Mouse (Mus musculus): ENCODE data around the gene Smbd1. TPM values are rescaled to one million over a fixed set of nuclear protein-coding genes. Genes with fewer than 3 reads are reported as not detected.

Smbd1 gene
- polyA plus RNA-seq, 1 experiment from 2014 or later, result not detected

DNA sequence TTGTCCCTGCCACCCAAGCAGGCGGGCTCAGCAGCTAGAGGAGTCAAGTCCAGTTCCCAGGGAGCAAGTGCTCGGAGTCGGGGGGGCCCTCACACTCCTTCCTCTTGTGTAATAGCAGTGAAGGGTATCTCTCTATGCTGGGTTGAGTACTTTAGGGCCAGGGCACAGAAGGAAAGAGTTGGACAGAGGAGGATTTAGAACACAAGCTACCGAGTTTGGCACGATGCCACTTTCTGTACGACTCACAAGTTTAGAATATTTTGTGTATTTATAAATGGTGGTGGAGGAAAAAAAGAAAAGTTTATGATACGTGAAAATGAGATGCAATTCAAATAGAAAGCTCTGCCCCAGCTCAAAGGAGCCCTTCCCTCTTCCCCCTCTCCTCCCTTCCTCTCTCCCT is 5.1 kb downstream of the Smbd1 start:
- Histone ChIP-seq H3K36me3 (no peaks in the 10 kb centered on the region), H3K27ac (no peak overlapping the region), H3K4me3 (no peak overlapping the region), H3K27me3 (ENCODE audit: insufficient read depth, poor library complexity, severe bottlenecking) (no peaks in the 10 kb centered on the region), H3K4me1 (peaks cover 42% of the 10 kb centered on the region), H3K9me3 (no peaks in the 10 kb centered on the region)
- 82% methylated on average over 7 of the region's 7 CpGs for WGBS
- no peak for DNase-seq (ENCODE audit: low spot score)

DNA sequence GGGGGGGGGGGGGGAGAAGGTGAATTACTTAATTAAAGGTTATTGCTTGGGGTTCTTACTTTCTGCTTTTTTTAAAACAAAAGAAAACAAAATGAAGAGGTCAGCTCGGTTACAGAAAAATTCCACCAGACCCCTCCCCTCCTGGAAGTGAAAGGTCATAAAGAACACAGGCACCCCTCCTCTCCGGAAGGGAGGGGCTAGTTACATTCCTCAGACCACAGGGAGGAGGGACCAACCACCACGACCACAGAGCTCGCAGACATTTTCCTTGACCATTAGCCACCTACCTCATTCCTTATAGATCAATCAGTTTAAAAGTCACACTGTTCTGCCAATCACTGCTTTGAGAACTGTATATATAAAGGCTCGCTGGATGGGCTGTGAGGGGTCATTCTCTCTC is 6.4 kb downstream of the Smbd1 start:
- Histone ChIP-seq H3K27me3 (ENCODE audit: insufficient read depth, poor library complexity, severe bottlenecking) (no peaks in the 10 kb centered on the region), H3K4me1 (peaks cover 42% of the 10 kb centered on the region), H3K4me3 (no peak overlapping the region), H3K36me3 (no peaks in the 10 kb centered on the region), H3K27ac (no peak overlapping the region), H3K9me3 (no peaks in the 10 kb centered on the region)
- DNase-seq (ENCODE audit: low spot score), result no peak
- WGBS, result 41% methylated on average over 5 of the region's 5 CpGs

DNA sequence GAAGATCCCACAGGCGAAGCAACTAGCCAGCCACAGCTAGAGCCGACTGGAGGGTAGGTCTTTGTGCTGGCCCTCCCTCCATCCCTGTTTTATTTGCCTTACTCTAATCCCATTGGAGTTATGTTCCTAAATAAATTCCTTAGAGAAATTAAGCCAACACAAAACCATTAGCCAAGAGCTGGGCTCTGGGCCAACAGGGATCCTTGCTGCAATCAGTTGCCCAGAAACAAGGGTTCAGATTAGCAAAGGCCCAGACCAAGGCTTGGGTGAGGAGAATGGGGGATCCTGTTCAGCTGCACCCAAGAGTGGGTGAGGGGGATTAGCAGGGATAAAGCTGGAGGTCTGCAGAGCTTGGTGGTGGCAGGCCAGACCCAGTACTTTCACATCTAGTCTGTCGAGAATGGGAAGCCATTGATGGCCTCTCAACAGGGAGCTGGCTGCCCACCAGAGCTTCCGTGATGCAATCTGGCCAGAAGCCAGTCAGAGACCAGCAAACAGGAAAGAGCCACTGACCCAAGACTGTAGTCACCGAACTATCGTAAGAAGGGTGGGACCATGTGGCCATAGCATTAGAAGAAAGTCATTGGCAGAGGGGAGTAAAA is 6.9 kb downstream of the Smbd1 start:
- Histone ChIP-seq H3K27me3 (ENCODE audit: insufficient read depth, poor library complexity, severe bottlenecking) (no peaks in the 10 kb centered on the region), H3K9me3 (no peaks in the 10 kb centered on the region), H3K4me1 (peaks cover 48% of the 10 kb centered on the region), H3K27ac (no peak overlapping the region), H3K36me3 (no peaks in the 10 kb centered on the region), H3K4me3 (no peak overlapping the region)
- WGBS, result 69% methylated on average over 6 of the region's 6 CpGs
- DNase-seq (ENCODE audit: low spot score), result no peak

DNA sequence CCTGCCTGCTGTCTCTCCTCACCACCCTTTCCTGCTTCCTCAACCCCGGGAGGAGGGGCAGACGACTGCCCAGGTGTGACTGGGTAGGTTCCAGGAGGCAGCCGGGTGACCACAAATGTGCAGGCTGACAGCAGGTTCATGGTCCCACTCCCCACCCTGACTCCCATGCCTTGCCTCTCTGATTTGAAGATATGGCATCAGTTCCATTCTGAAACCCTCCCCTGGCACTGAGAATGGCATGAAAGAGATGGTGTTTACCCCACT is 12.9 kb downstream of the Smbd1 start, which contains the start of gene Muc20:
Gene Muc20 (minus strand): TSS at position 10 of the 264 bp plus-strand sequence.
- H3K27ac ChIP-seq, result no peak within 1 kb of the TSS
- WGBS, result 82% methylated on average over 3 of the region's 3 CpGs
- no peak for DNase-seq (ENCODE audit: low spot score)
- H3K4me1 ChIP-seq, result peaks cover 17% of the 10 kb centered on the region
- H3K36me3 ChIP-seq, result no peaks in the 10 kb centered on the region
- no peak within 1 kb of the TSS for H3K4me3 ChIP-seq
- H3K9me3 ChIP-seq, result no peaks in the 10 kb centered on the region
- no peaks in the 10 kb centered on the region for H3K27me3 ChIP-seq (ENCODE audit: insufficient read depth, poor library complexity, severe bottlenecking)

DNA sequence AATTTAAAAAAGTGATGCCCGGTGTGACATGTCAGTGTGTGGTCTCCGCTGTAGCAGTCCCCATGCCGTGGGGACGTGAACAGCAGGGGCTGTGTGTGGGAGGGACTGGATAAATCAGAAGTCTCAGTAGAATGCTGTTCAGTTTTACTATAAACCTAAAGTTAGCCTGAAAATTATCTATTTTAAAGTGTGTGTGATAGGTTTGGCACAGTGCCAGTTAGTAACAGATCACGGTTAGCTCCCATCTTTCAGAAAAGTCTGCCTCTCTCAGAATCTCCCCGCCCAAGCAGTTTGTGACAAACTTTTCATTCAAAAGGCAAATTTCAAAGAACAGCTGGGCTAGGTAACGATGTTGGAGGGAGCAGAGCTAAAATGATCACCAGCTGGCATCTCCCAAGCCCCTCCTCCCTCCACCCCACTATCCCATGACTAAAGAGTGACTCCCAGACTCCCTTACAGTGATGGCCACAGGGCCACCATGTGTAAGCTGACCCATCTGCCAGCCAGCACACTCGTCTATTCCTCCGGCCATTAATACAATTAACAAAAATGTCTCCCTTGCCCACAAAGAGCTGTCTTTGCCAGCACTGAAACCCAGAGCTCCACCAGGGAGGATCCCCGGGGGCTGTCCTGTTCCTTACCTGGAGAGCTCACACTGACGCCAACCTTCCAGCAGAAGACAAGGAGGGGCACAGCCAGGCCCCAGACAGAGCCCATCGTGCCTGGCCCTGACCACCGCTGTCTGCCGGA is 13.4 kb downstream of the Smbd1 start:
- no peak overlapping the region for H3K27ac ChIP-seq
- no peaks in the 10 kb centered on the region for H3K36me3 ChIP-seq
- WGBS, result 76% methylated on average over 14 of the region's 14 CpGs
- H3K9me3 ChIP-seq, result no peaks in the 10 kb centered on the region
- no peaks in the 10 kb centered on the region for H3K27me3 ChIP-seq (ENCODE audit: insufficient read depth, poor library complexity, severe bottlenecking)
- no peak overlapping the region for H3K4me3 ChIP-seq
- peaks cover 17% of the 10 kb centered on the region for H3K4me1 ChIP-seq
- no peak for DNase-seq (ENCODE audit: low spot score)

DNA sequence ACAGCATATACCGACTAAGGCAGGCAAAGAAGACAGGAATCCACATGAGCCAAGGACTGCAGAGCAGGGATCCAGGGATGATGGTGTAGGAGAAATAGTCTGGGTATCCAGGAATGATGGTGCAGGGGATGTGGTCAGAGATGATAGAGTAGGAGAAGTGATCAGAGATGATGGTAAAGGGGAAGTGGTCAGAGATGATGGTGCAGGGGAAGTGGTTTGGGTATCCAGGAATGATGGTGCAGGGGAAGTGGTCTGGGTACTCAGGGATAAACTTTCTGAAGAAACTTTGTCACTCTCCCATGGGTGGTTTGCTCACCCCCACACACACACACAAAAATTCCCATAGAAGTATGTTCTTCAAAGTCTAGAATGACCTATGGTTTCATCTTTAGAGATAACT is 15.1 kb downstream of the Smbd1 start:
- Histone ChIP-seq H3K27ac (no peak overlapping the region), H3K4me3 (no peak overlapping the region), H3K4me1 (peaks cover 17% of the 10 kb centered on the region), H3K36me3 (no peaks in the 10 kb centered on the region), H3K9me3 (no peaks in the 10 kb centered on the region), H3K27me3 (ENCODE audit: insufficient read depth, poor library complexity, severe bottlenecking) (no peaks in the 10 kb centered on the region)
- 88% methylated on average over 1 of the region's 1 CpGs for WGBS
- DNase-seq (ENCODE audit: low spot score), result no peak

DNA sequence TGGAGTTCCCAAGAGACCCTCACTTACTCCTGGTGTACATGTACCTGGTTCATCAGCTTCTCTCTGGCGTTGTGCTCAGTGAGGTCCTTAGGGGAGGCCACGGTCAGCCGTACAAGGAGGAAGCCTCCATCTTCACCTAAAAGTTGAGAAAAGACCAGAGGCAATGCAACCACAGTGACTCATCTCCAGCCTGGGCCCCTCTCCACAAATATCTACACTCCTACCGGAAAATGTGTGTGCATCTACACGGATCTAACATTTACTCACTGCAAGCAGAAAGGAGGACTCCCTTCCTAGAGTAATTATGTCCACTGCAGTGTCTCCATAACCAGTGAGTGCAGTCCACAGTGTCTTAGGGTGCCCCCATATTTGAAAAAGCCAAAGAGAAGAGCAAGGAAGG is 20.2 kb downstream of the Smbd1 start:
- no peaks in the 10 kb centered on the region for H3K27me3 ChIP-seq (ENCODE audit: insufficient read depth, poor library complexity, severe bottlenecking)
- peaks cover 9% of the 10 kb centered on the region for H3K4me1 ChIP-seq
- DNase-seq (ENCODE audit: low spot score), result no peak
- H3K4me3 ChIP-seq, result no peak overlapping the region
- WGBS, result 85% methylated on average over 5 of the region's 5 CpGs
- H3K27ac ChIP-seq, result no peak overlapping the region
- H3K36me3 ChIP-seq, result no peaks in the 10 kb centered on the region
- H3K9me3 ChIP-seq, result peaks cover 4% of the 10 kb centered on the region

DNA sequence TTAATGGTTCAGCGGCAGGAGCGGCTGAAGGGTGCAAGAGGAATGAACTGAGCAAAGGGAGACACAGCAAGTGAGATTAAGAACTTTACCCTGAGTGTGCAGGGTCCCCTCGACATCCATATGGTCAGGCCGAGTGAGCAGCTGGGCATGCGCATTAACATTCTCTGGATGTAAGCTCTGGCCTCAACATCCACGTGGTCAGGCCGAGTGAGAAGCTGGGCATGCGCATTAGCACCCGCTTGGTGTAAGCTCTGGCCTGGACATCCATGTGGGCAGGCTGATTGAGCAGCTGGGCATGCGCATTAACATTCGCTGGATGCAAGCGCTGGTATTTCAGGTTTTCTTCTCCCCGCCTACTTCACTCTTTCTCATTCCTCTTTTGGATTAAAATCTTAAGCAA is 25.4 kb downstream of the Smbd1 start:
- Histone ChIP-seq H3K9me3 (peaks cover 4% of the 10 kb centered on the region), H3K4me1 (no peaks in the 10 kb centered on the region), H3K36me3 (no peaks in the 10 kb centered on the region), H3K27me3 (ENCODE audit: insufficient read depth, poor library complexity, severe bottlenecking) (no peaks in the 10 kb centered on the region), H3K4me3 (no peak overlapping the region), H3K27ac (no peak overlapping the region)
- 81% methylated on average over 13 of the region's 13 CpGs for WGBS
- no peak for DNase-seq (ENCODE audit: low spot score)

DNA sequence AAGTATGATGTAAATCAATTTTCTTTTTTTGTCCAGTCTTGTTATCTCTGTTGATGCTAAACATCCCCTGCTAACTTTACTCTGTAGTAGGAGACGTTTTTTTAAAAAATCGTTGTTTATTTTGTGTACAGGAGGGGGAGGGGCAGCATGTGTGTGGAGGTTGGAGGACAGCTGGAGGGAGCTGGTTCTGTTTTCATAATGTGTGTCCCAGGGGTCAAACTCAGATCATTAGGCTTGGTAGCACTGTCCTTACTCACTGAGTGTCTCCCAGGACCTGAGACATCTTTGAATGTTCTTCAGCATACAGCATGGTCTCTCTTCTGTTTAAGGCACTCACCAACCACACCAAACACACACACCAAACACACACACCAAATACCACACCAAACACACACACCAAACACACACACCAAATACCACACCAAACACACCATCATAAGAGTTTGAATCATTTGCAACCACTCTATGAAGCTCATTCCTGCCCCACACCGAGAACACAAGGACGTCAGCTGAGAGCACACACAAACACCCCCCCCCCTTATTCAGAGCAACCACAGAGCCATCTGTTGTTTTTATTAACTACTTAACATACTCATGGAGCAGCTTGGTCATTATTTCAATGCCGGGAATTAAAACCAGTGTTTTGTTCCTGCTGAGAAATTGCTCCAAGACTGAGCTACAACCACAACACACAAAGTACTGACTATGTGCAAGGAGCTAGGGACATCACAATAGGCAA is 26.8 kb downstream of the Smbd1 start:
- H3K27me3 ChIP-seq (ENCODE audit: insufficient read depth, poor library complexity, severe bottlenecking), result no peaks in the 10 kb centered on the region
- no peak for DNase-seq (ENCODE audit: low spot score)
- 67% methylated on average over 5 of the region's 5 CpGs for WGBS

DNA sequence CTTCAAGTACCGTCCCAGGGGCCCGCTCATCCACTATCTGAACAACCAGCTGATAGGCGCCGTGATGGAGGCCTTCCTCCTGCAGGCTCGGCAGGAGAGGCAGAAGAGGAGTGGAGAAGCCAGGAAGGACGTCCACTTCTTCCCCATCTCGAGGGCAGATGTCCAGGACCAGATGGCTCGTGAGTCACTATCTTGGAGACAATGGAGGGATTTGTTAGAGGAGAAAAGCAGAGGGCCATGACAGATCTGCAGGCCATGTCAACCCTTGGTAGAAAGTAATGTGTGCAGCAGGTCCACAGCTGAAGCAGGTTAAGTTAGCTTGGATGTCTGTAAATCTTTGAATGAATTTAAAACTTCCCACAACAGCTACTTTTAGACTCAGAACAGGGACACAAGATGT is 31.3 kb downstream of the Smbd1 start:
- Histone ChIP-seq H3K27ac (no peak overlapping the region), H3K27me3 (ENCODE audit: insufficient read depth, poor library complexity, severe bottlenecking) (0 out of 2 replicates have a peak, but pooled peaks cover 14% of the 10 kb centered on the region), H3K4me1 (peaks cover 6% of the 10 kb centered on the region), H3K36me3 (no peaks in the 10 kb centered on the region), H3K4me3 (no peak overlapping the region), H3K9me3 (no peaks in the 10 kb centered on the region)
- no peak for DNase-seq (ENCODE audit: low spot score)
- WGBS, result 15% methylated on average over 8 of the region's 8 CpGs

More for the DNA sequence above, 26.8 kb downstream of the Smbd1 start:
- H3K36me3 ChIP-seq, result no peaks in the 10 kb centered on the region
- H3K4me3 ChIP-seq, result no peak overlapping the region
- H3K9me3 ChIP-seq, result peaks cover 2% of the 10 kb centered on the region
- no peak overlapping the region for H3K27ac ChIP-seq
- H3K4me1 ChIP-seq, result peaks cover 5% of the 10 kb centered on the region

DNA sequence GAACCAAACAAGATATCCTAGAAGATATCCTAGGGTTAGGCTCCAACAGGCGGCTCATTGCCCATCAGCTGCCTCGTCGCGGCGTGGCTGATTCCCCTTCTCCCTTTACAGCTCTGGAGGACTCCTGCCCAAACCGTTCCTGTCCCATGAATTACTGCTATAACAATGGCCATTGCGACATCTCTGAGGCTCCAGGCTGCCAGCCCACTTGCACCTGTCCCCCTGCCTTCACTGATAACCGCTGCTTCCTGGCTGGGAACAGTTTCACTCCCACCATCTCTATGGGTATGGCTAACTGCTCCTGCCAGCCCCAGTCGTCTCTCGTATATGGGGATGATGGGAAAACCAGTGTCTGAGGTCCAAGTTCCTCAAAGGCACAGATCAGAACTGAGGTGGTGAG is 33.6 kb downstream of the Smbd1 start:
- no peak for DNase-seq (ENCODE audit: low spot score)
- WGBS, result 73% methylated on average over 10 of the region's 10 CpGs
- Histone ChIP-seq H3K9me3 (no peaks in the 10 kb centered on the region), H3K36me3 (no peaks in the 10 kb centered on the region), H3K27me3 (ENCODE audit: insufficient read depth, poor library complexity, severe bottlenecking) (0 out of 2 replicates have a peak, but pooled peaks cover 14% of the 10 kb centered on the region), H3K27ac (no peak overlapping the region), H3K4me3 (no peak overlapping the region), H3K4me1 (peaks cover 6% of the 10 kb centered on the region)

DNA sequence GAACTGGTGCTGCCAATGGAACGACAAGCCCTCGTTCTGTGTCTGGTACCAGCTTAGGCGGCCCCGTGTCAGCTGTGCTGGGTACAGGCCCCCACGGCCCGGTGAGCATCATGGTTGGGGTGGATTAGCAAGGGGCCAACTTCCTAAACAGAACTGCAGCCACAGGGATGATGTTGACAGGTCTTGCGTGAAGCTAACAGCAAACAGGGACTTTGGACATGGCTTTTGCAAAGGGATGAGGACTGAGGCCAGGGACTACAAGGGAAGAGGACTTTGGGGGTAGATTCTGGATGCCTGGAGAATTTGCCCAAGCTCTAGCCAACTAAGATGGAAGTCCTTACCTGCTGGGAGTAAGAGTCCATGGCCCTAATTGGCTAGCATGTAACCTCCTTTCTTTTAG is 43.4 kb downstream of the Smbd1 start:
- H3K9me3 ChIP-seq, result no peaks in the 10 kb centered on the region
- H3K4me3 ChIP-seq, result no peak overlapping the region
- H3K36me3 ChIP-seq, result no peaks in the 10 kb centered on the region
- H3K27ac ChIP-seq, result no peak overlapping the region
- H3K27me3 ChIP-seq (ENCODE audit: insufficient read depth, poor library complexity, severe bottlenecking), result no peaks in the 10 kb centered on the region
- 83% methylated on average over 7 of the region's 7 CpGs for WGBS
- DNase-seq (ENCODE audit: low spot score), result no peak
- 0 out of 2 replicates have a peak, but pooled peaks cover 8% of the 10 kb centered on the region for H3K4me1 ChIP-seq

DNA sequence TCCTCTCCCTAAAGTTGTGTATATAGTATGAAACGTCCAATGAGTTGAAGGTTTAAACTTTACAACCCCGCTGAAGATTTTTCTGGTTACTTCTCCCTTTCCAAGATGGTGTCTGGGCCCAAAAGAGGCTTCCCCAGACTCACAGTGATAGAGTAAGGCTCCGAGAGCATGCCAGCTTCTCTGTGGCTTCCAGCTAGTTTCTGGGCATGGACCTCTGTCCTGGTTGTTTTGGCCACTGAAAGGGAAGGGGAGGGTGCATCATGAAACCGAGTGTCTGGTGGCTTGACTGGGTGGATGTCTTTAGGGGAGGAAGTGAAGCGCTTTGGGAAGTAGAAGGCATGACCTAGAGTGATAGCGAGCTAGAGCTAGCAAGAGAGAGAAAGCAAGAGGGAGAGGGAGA is 45.3 kb downstream of the Smbd1 start:
- H3K36me3 ChIP-seq, result no peaks in the 10 kb centered on the region
- no peak overlapping the region for H3K27ac ChIP-seq
- H3K4me3 ChIP-seq, result no peak overlapping the region
- 0 out of 2 replicates have a peak, but pooled peaks cover 8% of the 10 kb centered on the region for H3K4me1 ChIP-seq
- H3K27me3 ChIP-seq (ENCODE audit: insufficient read depth, poor library complexity, severe bottlenecking), result no peaks in the 10 kb centered on the region
- DNase-seq (ENCODE audit: low spot score), result no peak
- no peaks in the 10 kb centered on the region for H3K9me3 ChIP-seq
- 68% methylated on average over 6 of the region's 6 CpGs for WGBS
